Mouse (Mus musculus): ENCODE measurements around the gene Pbx2. TPM values are rescaled to one million over a fixed set of nuclear protein-coding genes. Genes with fewer than 3 reads are reported as not detected.
A peak's percentile ranks its signal among the peaks of the same experiment; 100 is the strongest.

Gene Pbx2
- total RNA-seq, 2 experiments from 2014 or later: 32.4 to 40.9 TPM

GRCm38 (mm10) chr17:34627943-34628643 lies 37.0 kb downstream of the Pbx2 start, which contains the start of gene Ppt2:
Gene Ppt2 (minus strand): TSS chr17:34628510.
- peak; percentile 61 to 69 for DNase-seq (ENCODE audit: low spot score in 2 of 2)

GRCm38 (mm10) chr17:34628644-34628967 lies 37.5 kb downstream of the Pbx2 start:
- no peak for DNase-seq (ENCODE audit: low spot score in 2 of 2)

- DNase-seq (ENCODE audit: low spot score in 2 of 2): no peak
These were observed 38.2 kb downstream of the Pbx2 start, which contains the start of gene Prrt1 for GRCm38 (mm10) chr17:34629221-34629751. Gene Prrt1 (plus strand): TSS chr17:34629533.

- DNase-seq (ENCODE audit: low spot score in 2 of 2): no peak
These were observed 38.9 kb downstream of the Pbx2 start for GRCm38 (mm10) chr17:34629796-34630603.

GRCm38 (mm10) chr17:34630761-34631301 lies 39.8 kb downstream of the Pbx2 start:
- DNase-seq (ENCODE audit: low spot score in 2 of 2): no peak

GRCm38 (mm10) chr17:34631647-34632046 lies 40.6 kb downstream of the Pbx2 start:
- DNase-seq (ENCODE audit: low spot score in 2 of 2): no peak

GRCm38 (mm10) chr17:34632261-34632691 lies 41.2 kb downstream of the Pbx2 start:
- peak; percentile 71 to 75 for DNase-seq (ENCODE audit: low spot score in 2 of 2)

- no peak for DNase-seq (ENCODE audit: low spot score in 2 of 2)
These were observed 44.6 kb downstream of the Pbx2 start for GRCm38 (mm10) chr17:34635671-34636070.

- no peak for DNase-seq (ENCODE audit: low spot score in 2 of 2)
These were observed 46.4 kb downstream of the Pbx2 start for GRCm38 (mm10) chr17:34637459-34637858.

GRCm38 (mm10) chr17:34639461-34640255 lies 48.6 kb downstream of the Pbx2 start:
- DNase-seq (ENCODE audit: low spot score in 2 of 2): no peak

GRCm38 (mm10) chr17:34640778-34641601 lies 49.9 kb downstream of the Pbx2 start:
- no peak for DNase-seq (ENCODE audit: low spot score in 2 of 2)

GRCm38 (mm10) chr17:34641945-34642344 lies 50.9 kb downstream of the Pbx2 start:
- DNase-seq (ENCODE audit: low spot score in 2 of 2): no peak

GRCm38 (mm10) chr17:34643379-34643778 lies 52.3 kb downstream of the Pbx2 start:
- DNase-seq (ENCODE audit: low spot score in 2 of 2): no peak

- DNase-seq (ENCODE audit: low spot score in 2 of 2): no peak
These were observed 52.9 kb downstream of the Pbx2 start for GRCm38 (mm10) chr17:34643944-34644343.

GRCm38 (mm10) chr17:34644608-34645007 lies 53.5 kb downstream of the Pbx2 start, which contains the start of gene Fkbpl:
Gene Fkbpl (plus strand): TSS chr17:34644764.
- DNase-seq (ENCODE audit: low spot score in 2 of 2): peak; percentile 88 to 93

GRCm38 (mm10) chr17:34645256-34645829 lies 54.3 kb downstream of the Pbx2 start:
- DNase-seq (ENCODE audit: low spot score in 2 of 2): no peak

- no peak for DNase-seq (ENCODE audit: low spot score in 2 of 2)
These were observed 54.9 kb downstream of the Pbx2 start for GRCm38 (mm10) chr17:34645831-34646511.

Measured in adrenal gland, adult 18-20 months (tissue).